Mouse (Mus musculus): ENCODE measurements around the gene Macrod1. TPM values are rescaled to one million over a fixed set of nuclear protein-coding genes. Genes with fewer than 3 reads are reported as not detected.
"Not testable (repeated sequence)": the region's sequence is repeated elsewhere in the genome, so short reads cannot be mapped to it uniquely, and the experiment has no call there.

Gene Macrod1
- polyA plus RNA-seq, 1 experiment from 2014 or later = 11.9 TPM

- no peak for ATAC-seq
- no peak overlapping the region for H3K4me3 ChIP-seq (replicated peaks)
- no peaks in the 10 kb centered on the region for H3K9me3 ChIP-seq
- no peaks in the 10 kb centered on the region for H3K36me3 ChIP-seq
- 49% methylated on average over 12 of the region's 12 CpGs for WGBS
- peaks cover 13% of the 10 kb centered on the region for H3K4me1 ChIP-seq (replicated peaks)
- H3K27ac ChIP-seq = no peak overlapping the region
- no peak overlapping the region for H3K4me2 ChIP-seq (replicated peaks)
- H3K9ac ChIP-seq = no peak overlapping the region
- H3K27me3 ChIP-seq (replicated peaks) = peaks cover 10% of the 10 kb centered on the region
These were observed 17.6 kb downstream of the Macrod1 start for GRCm38 (mm10) chr19:7073997-7074781.

DNA sequence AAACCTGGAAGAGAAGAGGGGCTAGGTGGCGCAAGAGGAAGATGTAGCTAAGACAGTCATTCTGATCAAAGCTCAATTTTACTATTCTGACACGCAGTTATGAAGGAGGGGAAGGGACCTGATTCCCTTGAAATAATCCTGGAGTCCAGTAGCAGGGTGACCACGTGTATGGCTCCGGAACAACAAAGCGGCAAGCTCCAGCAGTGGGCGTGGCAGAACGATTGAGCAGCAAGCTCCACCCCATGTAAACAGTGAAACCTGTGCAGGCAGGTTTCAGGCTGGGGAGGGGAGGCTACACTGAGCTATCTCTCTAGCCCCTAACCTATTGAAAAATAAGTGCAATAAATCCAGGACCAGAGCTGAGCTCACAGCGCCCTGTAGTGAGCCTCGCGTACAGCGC is 18.7 kb downstream of the Macrod1 start:
- not testable (repeated sequence) for H3K27ac ChIP-seq; ATAC-seq; H3K9me3 ChIP-seq; H3K27me3 ChIP-seq (replicated peaks); H3K4me2 ChIP-seq (replicated peaks); H3K36me3 ChIP-seq; H3K4me1 ChIP-seq (replicated peaks); H3K4me3 ChIP-seq (replicated peaks); H3K9ac ChIP-seq
- WGBS = 74% methylated on average over 11 of the region's 11 CpGs

GRCm38 (mm10) chr19:7077666-7078065 is 21.1 kb downstream of the Macrod1 start:
- Histone ChIP-seq H3K9ac (no peak overlapping the region), H3K36me3 (no peaks in the 10 kb centered on the region), H3K4me2 (replicated peaks) (no peak overlapping the region), H3K27ac (no peak overlapping the region), H3K4me1 (replicated peaks) (no peaks in the 10 kb centered on the region), H3K9me3 (no peaks in the 10 kb centered on the region), H3K27me3 (replicated peaks) (no peaks in the 10 kb centered on the region; the same call in 1 of the 2 replicates), H3K4me3 (replicated peaks) (no peak overlapping the region)
- ATAC-seq = no peak
- 71% methylated on average over 9 of the region's 9 CpGs for WGBS

DNA sequence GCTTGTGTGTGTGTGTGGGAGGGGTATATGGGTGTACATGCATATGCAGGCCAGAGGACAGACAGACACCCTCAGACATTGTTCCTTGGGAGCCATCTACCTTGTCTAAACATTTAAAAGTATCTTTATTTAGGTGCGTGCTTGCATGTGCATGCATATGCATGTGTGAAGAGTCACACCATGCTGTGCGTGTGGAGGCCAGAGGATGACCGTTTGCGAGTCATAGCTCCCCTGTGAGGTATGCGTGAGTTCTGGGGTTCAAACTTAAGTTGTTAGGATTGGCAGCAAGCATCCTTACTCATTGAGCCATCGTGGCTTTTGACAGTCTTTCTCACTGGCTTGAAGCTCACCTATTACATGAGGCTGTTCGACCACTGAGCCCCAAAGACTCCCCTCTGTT is 21.7 kb downstream of the Macrod1 start:
- Histone ChIP-seq H3K4me1 (replicated peaks) (no peaks in the 10 kb centered on the region), H3K4me3 (replicated peaks) (no peak overlapping the region), H3K27me3 (replicated peaks) (peaks cover 4% of the 10 kb centered on the region), H3K36me3 (no peaks in the 10 kb centered on the region), H3K27ac (no peak overlapping the region), H3K9ac (no peak overlapping the region), H3K9me3 (no peaks in the 10 kb centered on the region), H3K4me2 (replicated peaks) (no peak overlapping the region)
- WGBS = 86% methylated on average over 7 of the region's 7 CpGs
- no peak for ATAC-seq

DNA sequence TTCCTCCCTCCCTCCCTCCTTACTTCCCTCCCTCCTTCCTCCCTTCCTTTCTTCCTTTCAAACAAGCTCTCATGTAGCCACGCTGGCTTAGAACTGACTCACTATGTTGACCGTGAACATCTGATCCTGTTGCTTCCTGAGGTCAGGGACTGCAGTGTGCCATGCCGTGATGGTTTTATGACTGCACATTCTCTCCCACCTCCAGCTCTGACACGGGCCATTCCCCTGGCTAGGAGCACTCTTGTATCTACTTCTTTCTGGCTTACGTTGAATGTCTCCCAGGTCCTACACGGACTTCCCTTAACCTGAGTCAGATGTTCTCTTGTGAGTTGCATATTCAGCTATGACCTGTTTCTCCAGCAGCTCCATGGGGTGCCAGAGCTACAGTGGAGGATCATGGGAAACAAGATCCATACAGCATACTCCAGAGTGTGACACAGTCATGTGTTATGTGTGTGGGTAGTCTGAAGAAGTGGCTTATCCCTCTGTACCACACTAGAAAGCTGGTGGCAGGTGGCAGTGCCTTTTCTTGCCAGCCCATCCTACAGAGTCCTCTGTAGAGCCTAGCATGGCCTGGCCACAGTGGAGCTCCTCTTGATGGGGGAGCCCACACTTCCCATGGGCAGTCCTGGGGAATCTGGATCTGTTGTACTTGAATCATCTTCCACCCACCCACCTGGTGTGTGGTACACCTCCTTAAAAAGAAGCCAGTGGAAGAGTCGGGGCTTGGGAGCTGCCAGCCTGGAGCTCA is 25.1 kb downstream of the Macrod1 start:
- Histone ChIP-seq H3K27me3 (replicated peaks) (peaks cover 9% of the 10 kb centered on the region; the same call in 1 of the 2 replicates), H3K9ac (no peak overlapping the region), H3K4me1 (replicated peaks) (no peaks in the 10 kb centered on the region), H3K4me3 (replicated peaks) (no peak overlapping the region), H3K36me3 (no peaks in the 10 kb centered on the region), H3K9me3 (no peaks in the 10 kb centered on the region), H3K27ac (no peak overlapping the region), H3K4me2 (replicated peaks) (no peak overlapping the region)
- no peak for ATAC-seq
- 45% methylated on average over 7 of the region's 7 CpGs for WGBS

- Histone ChIP-seq H3K4me3 (replicated peaks) (no peak overlapping the region), H3K4me2 (replicated peaks) (no peak overlapping the region), H3K9ac (no peak overlapping the region), H3K27me3 (replicated peaks) (peaks cover 14% of the 10 kb centered on the region), H3K36me3 (no peaks in the 10 kb centered on the region), H3K4me1 (replicated peaks) (no peaks in the 10 kb centered on the region), H3K9me3 (no peaks in the 10 kb centered on the region), H3K27ac (no peak overlapping the region)
- WGBS = 53% methylated on average over 14 of the region's 14 CpGs
- ATAC-seq = no peak
These were observed 26.6 kb downstream of the Macrod1 start for GRCm38 (mm10) chr19:7083035-7083794.

- 61% methylated on average over 15 of the region's 15 CpGs for WGBS
- Histone ChIP-seq H3K4me2 (replicated peaks) (no peak overlapping the region), H3K36me3 (no peaks in the 10 kb centered on the region), H3K27ac (no peak overlapping the region), H3K4me3 (replicated peaks) (no peak overlapping the region), H3K9ac (no peak overlapping the region), H3K4me1 (replicated peaks) (no peaks in the 10 kb centered on the region), H3K27me3 (replicated peaks) (peaks cover 23% of the 10 kb centered on the region), H3K9me3 (no peaks in the 10 kb centered on the region)
- no peak for ATAC-seq
These were observed 28.1 kb downstream of the Macrod1 start for GRCm38 (mm10) chr19:7084734-7085133.

GRCm38 (mm10) chr19:7088558-7088957 is 31.9 kb downstream of the Macrod1 start:
- Histone ChIP-seq H3K27me3 (replicated peaks) (peaks cover 19% of the 10 kb centered on the region; the same call in 1 of the 2 replicates), H3K36me3 (no peaks in the 10 kb centered on the region), H3K27ac (no peak overlapping the region), H3K9me3 (no peaks in the 10 kb centered on the region), H3K4me1 (replicated peaks) (peaks cover 4% of the 10 kb centered on the region; the same call in 1 of the 2 replicates), H3K9ac (no peak overlapping the region), H3K4me3 (replicated peaks) (no peak overlapping the region), H3K4me2 (replicated peaks) (no peak overlapping the region)
- no peak for ATAC-seq
- 32% methylated on average over 9 of the region's 9 CpGs for WGBS

DNA sequence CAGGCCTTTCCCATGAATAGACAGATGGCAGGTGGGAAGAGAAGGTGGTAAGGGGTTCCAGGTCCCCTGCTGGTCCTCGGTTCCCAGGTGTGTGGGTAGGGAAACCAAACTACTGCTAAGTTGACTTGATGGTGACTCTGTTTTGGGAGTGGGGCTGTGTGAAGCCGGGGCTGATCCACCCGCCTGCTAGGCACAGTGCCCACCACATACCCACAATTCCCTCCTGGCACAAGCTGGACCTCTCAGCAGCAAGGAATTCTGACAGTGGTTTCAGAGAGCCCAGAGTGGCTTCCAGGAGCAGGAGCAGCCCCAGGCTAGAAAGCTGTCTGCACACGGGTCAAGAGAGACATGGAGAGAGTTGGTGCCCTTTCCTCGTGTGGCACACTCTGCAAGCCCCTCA is 32.4 kb downstream of the Macrod1 start:
- H3K4me2 ChIP-seq (replicated peaks) = no peak overlapping the region
- peaks cover 4% of the 10 kb centered on the region; the same call in 1 of the 2 replicates for H3K4me1 ChIP-seq (replicated peaks)
- ATAC-seq = no peak
- WGBS = 71% methylated on average over 5 of the region's 5 CpGs
- H3K9me3 ChIP-seq = no peaks in the 10 kb centered on the region
- no peaks in the 10 kb centered on the region for H3K36me3 ChIP-seq
- no peak overlapping the region for H3K9ac ChIP-seq
- no peak overlapping the region for H3K4me3 ChIP-seq (replicated peaks)
- no peak overlapping the region for H3K27ac ChIP-seq
- H3K27me3 ChIP-seq (replicated peaks) = peaks cover 19% of the 10 kb centered on the region; the same call in 1 of the 2 replicates

- ATAC-seq = no peak
- no peaks in the 10 kb centered on the region for H3K9me3 ChIP-seq
- H3K27ac ChIP-seq = no peak overlapping the region
- peaks cover 17% of the 10 kb centered on the region; the same call in 1 of the 2 replicates for H3K27me3 ChIP-seq (replicated peaks)
- 68% methylated on average over 7 of the region's 7 CpGs for WGBS
- H3K4me2 ChIP-seq (replicated peaks) = no peak overlapping the region
- no peak overlapping the region for H3K4me3 ChIP-seq (replicated peaks)
- H3K4me1 ChIP-seq (replicated peaks) = peaks cover 4% of the 10 kb centered on the region; the same call in 1 of the 2 replicates
- H3K9ac ChIP-seq = no peak overlapping the region
- no peaks in the 10 kb centered on the region for H3K36me3 ChIP-seq
These were observed 33.2 kb downstream of the Macrod1 start for GRCm38 (mm10) chr19:7089842-7090251.

- Histone ChIP-seq H3K4me2 (replicated peaks) (no peak overlapping the region), H3K36me3 (no peaks in the 10 kb centered on the region), H3K27me3 (replicated peaks) (peaks cover 14% of the 10 kb centered on the region; the same call in 1 of the 2 replicates), H3K4me1 (replicated peaks) (peaks cover 4% of the 10 kb centered on the region; the same call in 1 of the 2 replicates), H3K4me3 (replicated peaks) (no peak overlapping the region), H3K9ac (no peak overlapping the region), H3K27ac (no peak overlapping the region), H3K9me3 (no peaks in the 10 kb centered on the region)
- 41% methylated on average over 10 of the region's 10 CpGs for WGBS
- ATAC-seq = no peak
These were observed 33.9 kb downstream of the Macrod1 start for GRCm38 (mm10) chr19:7090369-7091064.
